Mouse (Mus musculus) liver, adult 2 months (tissue): ENCODE data around the gene Sept5.

Experiments used
- CTCF ChIP-seq: fragments of 200-500 bp; IDR thresholded peaks from 2 replicates; pipeline ENCODE4 v1.5.1; 2011; ENCODE audit warnings: low read depth, low read length, control low read depth
- POLR2A ChIP-seq: fragments of 200-500 bp; IDR thresholded peaks from 2 replicates; pipeline ENCODE4 v1.6.1; 2011; ENCODE audit warnings: low read length, control low read depth; ENCODE audit not compliant: insufficient read depth; ENCODE audit errors: extremely low read depth

DNA sequence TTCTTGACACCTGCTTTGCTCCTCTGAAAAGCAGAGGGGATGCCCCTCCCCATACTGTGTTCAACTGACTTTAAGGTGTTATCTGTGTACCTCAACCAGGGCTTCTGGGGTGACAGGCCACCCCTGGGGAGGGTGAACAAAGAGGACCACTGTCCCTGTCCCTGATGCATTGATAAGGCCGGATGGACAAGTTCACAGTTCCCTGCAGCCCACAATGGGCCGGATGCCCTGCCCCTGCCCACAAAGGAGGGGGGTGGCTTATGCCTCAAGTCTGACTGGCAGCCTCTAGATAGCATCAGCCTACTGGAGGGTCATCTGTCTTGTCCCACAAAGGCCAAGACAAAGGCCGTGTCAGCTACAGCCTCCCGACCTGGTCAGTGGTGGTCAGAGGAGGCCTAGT is 10.6 kb downstream of the Sept5 start:
- TF ChIP-seq POLR2A (no peak), CTCF (no peak)
